8 mouse cellular contexts compared by ENCODE assay signal in genomic region chr13:46736479-46736865, GRCm38 (mm10). TPM values are rescaled to one million over a fixed set of nuclear protein-coding genes. Genes with fewer than 3 reads are reported as not detected.
DNase-seq lines count a peak whose midpoint lies in the region; ATAC-seq and TF ChIP-seq lines count a peak whose summit lies in the region.

No protein-coding gene starts in this region.

- intact Hi-C loops in heart, adult 2 months (cut with DNase I): no loop called here

- DNase-seq in heart, adult 2 months: peak in 1 of 2 experiments; percentile 51
- no peak for DNase-seq in heart, adult 8-10 months (ENCODE audit: low spot score)
- no peak for DNase-seq in G1E (ENCODE audit: low spot score)
- DNase-seq in thymus, postnatal 14 days: peak; percentile 64
- DNase-seq in layer of hippocampus, adult 9-11 months: no peak

- peak overlapping the region; percentile 58 for H3K27ac ChIP-seq in heart, adult 2 months
- no peak overlapping the region for H3K27ac ChIP-seq in forebrain, embryonic 13.5 days
- peak overlapping the region; percentile 54; the same call in 1 of the 2 replicates for H3K27ac ChIP-seq in intestine, postnatal 0 days (ENCODE audit: low read depth, low read length)

- H3K4me1 ChIP-seq in heart, adult 2 months (ENCODE audit: control insufficient read depth, insufficient read depth, low read length): peaks cover 4% of the 10 kb centered on the region; the same call in 1 of the 2 replicates
- peaks cover 23% of the 10 kb centered on the region for H3K4me1 ChIP-seq in G1E (ENCODE audit: insufficient read depth, low read depth, low read length)
- H3K4me1 ChIP-seq in forebrain, embryonic 13.5 days: peaks cover 14% of the 10 kb centered on the region
- no peaks in the 10 kb centered on the region for H3K4me1 ChIP-seq in intestine, postnatal 0 days (replicated peaks; ENCODE audit: control insufficient read depth, insufficient read depth, low read length)

- no peaks in the 10 kb centered on the region; the same call in 1 of the 2 replicates for H3K36me3 ChIP-seq in heart, adult 2 months (ENCODE audit: control insufficient read depth, insufficient read depth, low read length)
- no peaks in the 10 kb centered on the region for H3K36me3 ChIP-seq in G1E (replicated peaks)
- no peaks in the 10 kb centered on the region for H3K36me3 ChIP-seq in forebrain, embryonic 13.5 days (ENCODE audit: poor library complexity, severe bottlenecking)
- no peaks in the 10 kb centered on the region for H3K36me3 ChIP-seq in intestine, postnatal 0 days (ENCODE audit: control insufficient read depth, insufficient read depth)

- TF ChIP-seq POLR2A in heart, adult 2 months (IDR thresholded peaks at IDR 0.05; ENCODE audit: insufficient read depth, low read depth, low read length): no peak

- H3K9me3 ChIP-seq in G1E (replicated peaks): no peaks in the 10 kb centered on the region; the same call in 1 of the 2 replicates
- H3K9me3 ChIP-seq in forebrain, embryonic 13.5 days (replicated peaks): no peaks in the 10 kb centered on the region
- H3K9me3 ChIP-seq in intestine, postnatal 0 days (ENCODE audit: control insufficient read depth): no peaks in the 10 kb centered on the region

- no peak for ATAC-seq in G1E (ENCODE audit: extremely low read depth, insufficient number of reproducible peaks, low FRiP score, poor library complexity, severe bottlenecking)
- no peak for ATAC-seq in forebrain, embryonic 13.5 days
- no peak for ATAC-seq in intestine, postnatal 0 days
- peak; percentile 15; the same call in 1 of the 2 replicates for ATAC-seq in megakaryocyte-erythroid progenitor cell, adult 5-6 weeks (replicated peaks; ENCODE audit: low FRiP score, low TSS enrichment, poor library complexity, severe bottlenecking)

- no peak for TF ChIP-seq EP300 in heart, adult 2 months (IDR thresholded peaks at IDR 0.05; ENCODE audit: insufficient read depth, low read depth, low read length)

- 1% methylated on average over 12 of the region's 12 CpGs for WGBS in heart, adult 2 months
- 4% methylated on average over 12 of the region's 12 CpGs for WGBS in forebrain, embryonic 13.5 days
- WGBS in intestine, postnatal 0 days: 1% methylated on average over 12 of the region's 12 CpGs

- no peaks in the 10 kb centered on the region for H3K27me3 ChIP-seq in heart, adult 2 months (ENCODE audit: control insufficient read depth, insufficient read depth, low read length)
- no peaks in the 10 kb centered on the region for H3K27me3 ChIP-seq in G1E (ENCODE audit: insufficient read depth, low read length)
- H3K27me3 ChIP-seq in forebrain, embryonic 13.5 days: peaks cover 7% of the 10 kb centered on the region; the same call in 1 of the 2 replicates
- H3K27me3 ChIP-seq in intestine, postnatal 0 days (replicated peaks; ENCODE audit: control insufficient read depth, insufficient read depth, low read length): no peaks in the 10 kb centered on the region

- no peaks in the 10 kb centered on the region for H3K79me2 ChIP-seq in heart, adult 2 months (replicated peaks; ENCODE audit: control insufficient read depth, insufficient read depth, low read length)

- peak overlapping the region; percentile 66 for H3K4me2 ChIP-seq in forebrain, embryonic 13.5 days
- peak overlapping the region; percentile 81 for H3K4me2 ChIP-seq in intestine, postnatal 0 days (replicated peaks; ENCODE audit: low read depth)

- H3K9ac ChIP-seq in heart, adult 2 months (ENCODE audit: low read depth, low read length): peak overlapping the region; percentile 70
- H3K9ac ChIP-seq in forebrain, embryonic 13.5 days: peak overlapping the region; percentile 37
- peak overlapping the region; percentile 28 for H3K9ac ChIP-seq in intestine, postnatal 0 days (ENCODE audit: low read depth, low read length)

- TF ChIP-seq CTCF in heart, adult 2 months (IDR thresholded peaks at IDR 0.05): no peak
- no peak for TF ChIP-seq CTCF in G1E (IDR thresholded peaks at IDR 0.05; ENCODE audit: low read depth, low read length)
- TF ChIP-seq CTCF in intestine, postnatal 0 days (IDR thresholded peaks at IDR 0.05; ENCODE audit: low read depth): no peak

- H3K4me3 ChIP-seq in heart, adult 2 months: peak overlapping the region; percentile 66
- peak overlapping the region; percentile 72 for H3K4me3 ChIP-seq in G1E (ENCODE audit: low read depth, low read length)
- peak overlapping the region; percentile 38 for H3K4me3 ChIP-seq in forebrain, embryonic 13.5 days
- peak overlapping the region; percentile 46 for H3K4me3 ChIP-seq in intestine, postnatal 0 days (ENCODE audit: low read depth, low read length)

RNA-seq across cellular contexts. Expression of gene Nup153, which starts 8.7 kb away (rescaled TPM):
- total RNA-seq in heart, adult 2 months (2021): 10 to 100 TPM; 35.5 to 37.7 TPM
- polyA plus RNA-seq in heart, adult 2 months (2012; rRNA removed): 24.5 and 42.8 TPM in 2 replicates
- 10 to 100 TPM; 29.5 to 40.6 (median 36.0) TPM for total RNA-seq in heart, adult 8-10 months (2022)
- total RNA-seq in G1E (2014; fragmentation: Nextera tagmentation): 186 and 235 TPM in 2 replicates
- total RNA-seq in G1E (2017): 89.2 and 92.3 TPM in 2 replicates
- polyA plus RNA-seq in G1E (2012): 21.1 and 24.8 TPM in 2 replicates
- 22.8 and 29.1 TPM in 2 replicates for polyA plus RNA-seq in forebrain, embryonic 13.5 days (2015; fragmentation: Nextera tagmentation; extraction: Ambion mirVana)
- polyA plus RNA-seq in intestine, postnatal 0 days (2015; fragmentation: Nextera tagmentation; extraction: Ambion mirVana): 6.5 and 8.3 TPM in 2 replicates
- total RNA-seq in megakaryocyte-erythroid progenitor cell, adult 5-6 weeks (2014; fragmentation: Nextera tagmentation): 104 and 186 TPM in 2 replicates
- 124 and 130 TPM in 2 replicates for total RNA-seq in megakaryocyte-erythroid progenitor cell, adult 5-6 weeks (2017)
